Mouse (Mus musculus) forebrain, embryonic 14.5 days (tissue): ENCODE measurements around the gene Smim11. TPM values are rescaled to one million over a fixed set of nuclear protein-coding genes. Genes with fewer than 3 reads are reported as not detected.

ENCODE experiments used
- ATAC-seq: fragments of 200-750 bp; cut with Nextera tagmentation; 2 replicates; pipeline ENCODE4 v1.8.0; 2017; ENCODE audit warnings: mild to moderate bottlenecking, moderate library complexity
- DNase-seq: peaks from one replicate; pipeline ENCODE4 v3.0.0-alpha.2; 2015; ENCODE audit warnings: low spot score
- H3K27ac ChIP-seq: fragments of 300-500 bp; sonication (generic); 2 replicates; pipeline ENCODE4 v1.5.1; 2014; ENCODE audit warnings: low read depth, mild to moderate bottlenecking, control low read depth, low read length, moderate library complexity
- H3K27me3 ChIP-seq: fragments of 300-500 bp; sonication (generic); replicated peaks from 2 replicates; pipeline ENCODE4 v1.6.1; 2014; ENCODE audit warnings: low read length, control low read depth, mixed read lengths; ENCODE audit not compliant: control insufficient read depth, insufficient read depth
- H3K36me3 ChIP-seq: fragments of 300-500 bp; sonication (generic); 2 replicates; pipeline ENCODE4 v1.6.1; 2014; ENCODE audit warnings: low read length, control low read depth; ENCODE audit not compliant: control insufficient read depth, insufficient read depth
- H3K4me1 ChIP-seq: fragments of 300-500 bp; sonication (generic); 2 replicates; pipeline ENCODE4 v1.6.1; 2014; ENCODE audit warnings: antibody characterized with exemption, low read length, control low read depth; ENCODE audit not compliant: control insufficient read depth, insufficient read depth
- H3K4me2 ChIP-seq: fragments of 300-500 bp; sonication (generic); 2 replicates; pipeline ENCODE4 v1.6.1; 2014; ENCODE audit warnings: mild to moderate bottlenecking, control low read depth, low read length
- H3K4me3 ChIP-seq: fragments of 300-500 bp; sonication (generic); 2 replicates; pipeline ENCODE4 v1.5.1; 2014; ENCODE audit warnings: low read depth, low read length, control low read depth
- H3K9ac ChIP-seq: fragments of 300-500 bp; sonication (generic); 2 replicates; pipeline ENCODE4 v1.6.1; 2014; ENCODE audit warnings: mild to moderate bottlenecking, low read length, control low read depth, moderate library complexity
- H3K9me3 ChIP-seq: fragments of 300-500 bp; sonication (generic); replicated peaks from 2 replicates; pipeline ENCODE4 v1.6.1; 2016; ENCODE audit warnings: low read length, control low read depth, mixed read lengths; ENCODE audit not compliant: control insufficient read depth
- WGBS: fragments of 180-500 bp; shearing (Covaris S2); extraction: QIAGEN DNeasy Blood & Tissue Kit; methylation state at CpG from one replicate; pipeline ENCODE4 v1.1.7; 2014; 5-methylcytosine and 5-hydroxymethylcytosine counted together
- polyA plus RNA-seq: library from polyadenylated mRNA; unstranded; fragments of >200 nt; fragmentation: Nextera tagmentation; extraction: Ambion mirVana; gene quantifications from 2 replicates; pipeline ENCODE4 v1.2.1, GENCODE M21; 2014

The Smim11 gene
- polyA plus RNA-seq, 1 experiment from 2014 or later: 110 TPM

DNA sequence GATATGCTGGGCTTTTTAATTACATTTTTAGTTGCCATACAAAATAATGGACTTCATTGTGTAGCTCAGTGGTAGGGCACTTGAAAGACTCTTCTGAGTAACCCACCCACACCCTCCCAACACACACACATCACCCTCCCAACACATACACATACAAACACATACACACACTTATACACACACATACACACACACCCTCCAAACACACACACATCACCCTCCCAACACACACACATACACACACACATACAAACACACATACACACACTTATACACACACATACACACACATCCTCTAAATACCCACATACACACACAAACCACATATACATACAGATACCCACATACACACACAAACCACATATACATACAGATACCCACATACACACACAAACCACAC is 11.0 kb upstream of the Smim11 start:
- H3K36me3 ChIP-seq: no peaks in the 10 kb centered on the region
- H3K4me2 ChIP-seq: no peak overlapping the region
- no peaks in the 10 kb centered on the region for H3K4me1 ChIP-seq
- H3K9ac ChIP-seq: no peak overlapping the region
- no peak overlapping the region for H3K27ac ChIP-seq
- DNase-seq (no peak), ATAC-seq (no peak)
- H3K27me3 ChIP-seq: no peaks in the 10 kb centered on the region
- no peak overlapping the region for H3K4me3 ChIP-seq
- H3K9me3 ChIP-seq: no peaks in the 10 kb centered on the region

DNA sequence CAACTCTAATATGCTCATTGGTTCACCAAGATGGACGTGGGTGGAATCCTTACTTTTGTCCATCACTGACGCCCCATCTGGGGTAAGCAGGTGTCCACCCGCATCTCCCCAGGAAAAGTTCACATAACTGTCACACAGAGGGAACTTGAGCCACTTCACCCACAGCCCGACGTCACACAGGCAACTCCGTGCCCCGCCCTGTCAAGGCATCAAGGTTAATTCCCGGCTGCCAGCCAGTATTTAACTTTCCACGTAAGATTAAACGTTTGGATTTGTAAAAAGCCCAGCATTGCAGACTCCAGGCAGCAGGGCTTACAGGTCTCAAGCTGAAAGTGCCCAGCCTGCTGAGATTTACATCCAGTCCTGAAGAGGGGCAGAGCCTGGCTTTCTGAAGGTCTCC is 9.0 kb upstream of the Smim11 start, which contains the start of gene Kcne2:
TSS of gene Kcne2 (plus strand) at position 289 of the 400 bp plus-strand sequence.
- DNase-seq: no peak

DNA sequence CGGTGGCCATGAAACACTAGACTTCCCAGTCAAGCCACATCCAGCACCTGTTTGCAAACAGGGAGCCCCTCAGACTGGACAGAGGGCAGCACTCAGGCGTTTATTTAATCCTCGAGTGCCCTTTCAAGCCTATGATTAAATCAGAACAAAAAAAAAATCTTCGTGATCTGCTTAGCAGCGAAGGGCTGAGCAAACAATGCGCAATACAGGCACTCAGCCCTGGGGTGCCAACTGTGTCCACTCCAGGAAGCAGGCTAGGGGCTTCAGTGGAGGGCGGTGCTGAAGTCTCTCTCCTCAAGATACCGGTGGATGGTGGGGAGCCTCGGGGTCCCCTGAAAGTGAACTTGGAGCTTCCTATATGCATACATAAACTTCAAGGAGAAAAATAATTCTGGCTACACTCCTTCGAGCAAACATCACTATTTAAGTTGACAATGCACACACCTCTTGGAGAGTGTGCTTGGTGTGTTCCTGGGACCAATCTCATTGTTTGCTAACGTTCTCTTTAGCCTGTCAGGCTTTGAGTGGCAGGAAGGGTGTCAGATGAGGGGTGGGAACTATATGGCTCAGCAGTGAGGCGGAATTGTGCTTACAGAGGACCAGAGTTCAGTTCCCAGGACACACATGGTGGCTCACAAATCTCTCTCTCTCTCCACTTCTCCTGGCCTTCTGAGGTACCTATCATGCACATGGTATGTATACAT is 6.7 kb upstream of the Smim11 start:
- no peak for ATAC-seq
- H3K9ac ChIP-seq: 0 out of 2 replicates have a peak overlapping the region, but pooled peaks have one; percentile 1
- 35% methylated on average over 12 of the region's 12 CpGs for WGBS

More for the DNA sequence above, 9.0 kb upstream of the Smim11 start, which contains the start of gene Kcne2:
- Histone ChIP-seq H3K4me1 (no peaks in the 10 kb centered on the region), H3K4me3 (no peak within 1 kb of the TSS), H3K36me3 (no peaks in the 10 kb centered on the region), H3K9ac (no peak within 1 kb of the TSS), H3K9me3 (no peaks in the 10 kb centered on the region), H3K27ac (no peak within 1 kb of the TSS), H3K4me2 (no peak within 1 kb of the TSS), H3K27me3 (no peaks in the 10 kb centered on the region)
- WGBS: 80% methylated on average over 10 of the region's 10 CpGs
- no peak for ATAC-seq

DNA sequence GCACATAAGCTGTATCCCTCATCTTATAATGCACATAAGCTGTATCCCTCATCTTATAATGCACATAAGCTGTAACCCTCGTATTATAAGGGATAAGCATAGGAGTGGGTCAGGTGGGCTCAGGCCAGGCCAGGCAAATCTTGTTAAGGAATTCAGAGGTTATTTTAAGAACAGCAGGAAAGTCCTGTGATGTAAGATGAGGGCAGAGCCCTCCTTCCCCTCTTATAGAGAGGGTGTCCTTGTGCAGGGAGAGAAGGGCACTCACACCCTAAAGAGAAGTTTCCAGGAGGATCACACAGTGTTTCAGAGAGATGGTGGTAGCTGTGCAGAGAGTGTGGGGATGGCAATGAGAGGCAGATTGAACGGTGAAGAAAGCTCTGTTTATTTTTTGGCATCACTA is 5.8 kb upstream of the Smim11 start:
- ATAC-seq: no peak
- 72% methylated on average over 2 of the region's 2 CpGs for WGBS
- DNase-seq: no peak
- Histone ChIP-seq H3K27ac (no peak overlapping the region), H3K4me3 (no peak overlapping the region), H3K4me2 (no peak overlapping the region), H3K36me3 (no peaks in the 10 kb centered on the region), H3K9ac (no peak overlapping the region), H3K4me1 (no peaks in the 10 kb centered on the region), H3K27me3 (no peaks in the 10 kb centered on the region), H3K9me3 (no peaks in the 10 kb centered on the region)

More for the DNA sequence above, 6.7 kb upstream of the Smim11 start:
- Histone ChIP-seq H3K4me3 (no peak overlapping the region), H3K27ac (no peak overlapping the region), H3K27me3 (no peaks in the 10 kb centered on the region), H3K9me3 (no peaks in the 10 kb centered on the region), H3K36me3 (no peaks in the 10 kb centered on the region), H3K4me2 (no peak overlapping the region), H3K4me1 (no peaks in the 10 kb centered on the region)
- no peak for DNase-seq

- Histone ChIP-seq H3K27me3 (no peaks in the 10 kb centered on the region), H3K4me1 (peaks cover 12% of the 10 kb centered on the region), H3K4me3 (peak overlapping the region; percentile 69), H3K9ac (peak overlapping the region; percentile 82), H3K27ac (no peak overlapping the region; the same call in 1 of the 2 replicates), H3K36me3 (peaks cover 12% of the 10 kb centered on the region), H3K4me2 (peak overlapping the region; percentile 83), H3K9me3 (no peaks in the 10 kb centered on the region)
- ATAC-seq (peak; percentile 74; the same call in 1 of the 2 replicates), DNase-seq (no peak)
- WGBS: 1% methylated on average over 12 of the region's 12 CpGs
Observed at GRCm38 (mm10) chr16:92301412-92301806, 323 bp downstream of the Smim11 start.

DNA sequence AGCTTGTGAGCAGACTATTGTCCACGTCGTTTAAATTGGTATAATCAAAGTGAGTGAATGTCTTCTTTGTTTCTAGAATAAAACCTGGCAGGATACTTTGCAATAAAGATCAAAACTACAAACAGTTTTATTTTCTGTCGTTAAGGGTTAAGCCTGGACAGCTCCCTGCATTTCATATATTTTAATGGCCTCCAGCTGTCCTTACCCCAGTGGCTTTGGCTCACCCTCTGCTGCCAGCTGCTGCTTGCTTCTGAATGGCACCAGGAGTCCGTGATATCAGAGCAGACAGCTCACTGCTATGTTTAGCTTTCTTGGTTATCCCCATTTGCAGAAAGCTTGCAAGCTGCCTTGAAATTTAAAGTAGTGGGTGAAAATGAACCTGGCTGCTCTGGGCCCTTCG is 903 bp downstream of the Smim11 start:
- DNase-seq (peak; percentile 47), ATAC-seq (no peak)
- Histone ChIP-seq H3K9me3 (no peaks in the 10 kb centered on the region), H3K9ac (peak overlapping the region; percentile 82), H3K36me3 (peaks cover 18% of the 10 kb centered on the region), H3K4me1 (peaks cover 12% of the 10 kb centered on the region), H3K27ac (no peak overlapping the region; the same call in 1 of the 2 replicates), H3K4me3 (peak overlapping the region; percentile 69), H3K27me3 (no peaks in the 10 kb centered on the region), H3K4me2 (peak overlapping the region; percentile 83)
- WGBS: 24% methylated on average over 5 of the region's 5 CpGs

DNA sequence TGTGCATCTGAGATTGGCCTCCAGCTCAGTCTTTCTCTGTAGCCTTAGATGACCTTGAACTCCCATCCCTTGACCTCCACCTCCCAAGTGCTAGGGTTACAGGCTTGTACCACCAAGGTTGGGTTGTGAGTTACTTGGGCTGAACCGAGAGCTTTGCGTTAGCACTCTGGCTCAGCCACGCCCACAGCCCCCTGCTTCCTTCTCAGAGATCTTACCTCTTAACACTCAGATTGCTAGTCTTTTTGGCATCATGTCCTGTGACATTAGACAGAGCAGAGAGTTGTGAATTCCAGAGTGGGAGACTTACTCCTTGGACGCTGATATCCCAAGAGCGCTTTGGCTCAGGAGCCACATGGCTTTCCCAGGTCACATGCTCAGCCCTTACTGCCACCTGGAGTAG is 1.4 kb downstream of the Smim11 start:
- no peak overlapping the region; the same call in 1 of the 2 replicates for H3K27ac ChIP-seq
- no peaks in the 10 kb centered on the region for H3K27me3 ChIP-seq
- H3K36me3 ChIP-seq: peaks cover 23% of the 10 kb centered on the region
- ATAC-seq: no peak
- H3K4me1 ChIP-seq: peaks cover 12% of the 10 kb centered on the region
- no peaks in the 10 kb centered on the region for H3K9me3 ChIP-seq
- H3K9ac ChIP-seq: peak overlapping the region; percentile 82; the same call in 1 of the 2 replicates
- no peak overlapping the region; the same call in 1 of the 2 replicates for H3K4me3 ChIP-seq
- WGBS: 74% methylated on average over 5 of the region's 5 CpGs
- H3K4me2 ChIP-seq: peak overlapping the region; percentile 83
- DNase-seq: no peak

DNA sequence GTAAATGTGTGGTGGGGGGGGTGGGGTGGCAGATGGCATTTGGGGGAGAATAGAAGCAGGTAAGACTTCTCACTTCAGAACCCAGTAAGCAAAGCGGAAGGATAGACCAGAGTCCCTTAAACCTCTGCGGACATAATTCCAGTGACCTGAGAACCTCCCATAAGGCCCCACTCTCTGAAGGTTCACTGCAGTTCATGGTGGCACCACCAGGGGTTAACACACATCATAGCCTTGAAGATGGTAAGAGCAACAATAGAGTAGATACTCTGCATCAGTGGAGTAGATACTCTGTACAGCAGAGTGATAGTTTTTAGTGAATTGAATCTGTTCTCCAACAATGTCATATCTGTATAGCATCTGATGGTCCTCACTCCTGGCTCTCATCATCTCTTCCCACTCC is 4.4 kb downstream of the Smim11 start:
- no peaks in the 10 kb centered on the region for H3K27me3 ChIP-seq
- ATAC-seq (no peak), DNase-seq (no peak)
- H3K4me3 ChIP-seq: no peak overlapping the region
- H3K27ac ChIP-seq: no peak overlapping the region
- WGBS: 95% methylated on average over 2 of the region's 2 CpGs
- H3K36me3 ChIP-seq: peaks cover 26% of the 10 kb centered on the region
- peaks cover 12% of the 10 kb centered on the region for H3K4me1 ChIP-seq
- H3K4me2 ChIP-seq: no peak overlapping the region
- no peak overlapping the region for H3K9ac ChIP-seq
- no peaks in the 10 kb centered on the region for H3K9me3 ChIP-seq

GRCm38 (mm10) chr16:92307947-92308346 is 6.9 kb downstream of the Smim11 start:
- Histone ChIP-seq H3K4me2 (no peak overlapping the region), H3K36me3 (peaks cover 50% of the 10 kb centered on the region), H3K9ac (no peak overlapping the region), H3K4me3 (no peak overlapping the region), H3K27me3 (no peaks in the 10 kb centered on the region), H3K27ac (no peak overlapping the region), H3K4me1 (no peaks in the 10 kb centered on the region), H3K9me3 (no peaks in the 10 kb centered on the region)
- WGBS: 81% methylated on average over 3 of the region's 3 CpGs
- DNase-seq: no peak
- no peak for ATAC-seq
